Mouse (Mus musculus) testis, adult 2 months (tissue): ENCODE results near the gene Kcnj1. TPM values are rescaled to one million over a fixed set of nuclear protein-coding genes. Genes with fewer than 3 reads are reported as not detected.

Source experiments
- H3K27ac ChIP-seq: fragments of 200-500 bp; 2 replicates; pipeline ENCODE4 v1.5.1; 2012; ENCODE audit warnings: low read depth, low read length; ENCODE audit not compliant: control insufficient read depth, insufficient read depth
- H3K27me3 ChIP-seq: fragments of 200-500 bp; 2 replicates; pipeline ENCODE4 v1.6.1; 2012; ENCODE audit warnings: mild to moderate bottlenecking, low read length, moderate library complexity; ENCODE audit not compliant: control insufficient read depth, insufficient read depth
- H3K36me3 ChIP-seq: fragments of 200-500 bp; 2 replicates; pipeline ENCODE4 v1.6.1; 2012; ENCODE audit warnings: mild to moderate bottlenecking, low read length; ENCODE audit not compliant: control insufficient read depth, insufficient read depth
- H3K4me1 ChIP-seq: fragments of 200-500 bp; 2 replicates; pipeline ENCODE4 v1.6.1; 2012; ENCODE audit warnings: low read length; ENCODE audit not compliant: control insufficient read depth, insufficient read depth
- H3K4me3 ChIP-seq: fragments of 200-500 bp; 2 replicates; pipeline ENCODE4 v1.5.1; 2012; ENCODE audit warnings: low read depth, mild to moderate bottlenecking, low read length, moderate library complexity, mixed read lengths; ENCODE audit not compliant: control insufficient read depth
- CTCF ChIP-seq: fragments of 200-500 bp; IDR thresholded peaks from 2 replicates; pipeline ENCODE4 v1.5.1; 2012; ENCODE audit warnings: low read depth, mild to moderate bottlenecking, inconsistent platforms, low read length, moderate library complexity; ENCODE audit not compliant: control insufficient read depth, insufficient read depth, insufficient replicate concordance
- POLR2A ChIP-seq: fragments of 200-500 bp; IDR thresholded peaks from 2 replicates; pipeline ENCODE4 v1.6.1; 2012; ENCODE audit warnings: low read depth, mild to moderate bottlenecking, inconsistent platforms, low read length, moderate library complexity; ENCODE audit not compliant: control insufficient read depth
- polyA plus RNA-seq: library from polyadenylated mRNA; depleted of rRNA; stranded (reverse); fragments of >200 nt; gene quantifications from 2 replicates; pipeline ENCODE4 v1.2.3, GENCODE M21; 2012

Kcnj1 gene
- polyA plus RNA-seq, 1 experiment = 0.25 TPM

GRCm38 (mm10) chr9:32394761-32395161, 22.5 kb downstream of the Kcnj1 start:
- no peaks in the 10 kb centered on the region for H3K36me3 ChIP-seq
- no peaks in the 10 kb centered on the region for H3K27me3 ChIP-seq
- no peak for TF ChIP-seq POLR2A
- no peak for TF ChIP-seq CTCF
- peaks cover 2% of the 10 kb centered on the region; the same call in 1 of the 2 replicates for H3K4me1 ChIP-seq
- no peak overlapping the region for H3K27ac ChIP-seq
- no peak overlapping the region for H3K4me3 ChIP-seq

DNA sequence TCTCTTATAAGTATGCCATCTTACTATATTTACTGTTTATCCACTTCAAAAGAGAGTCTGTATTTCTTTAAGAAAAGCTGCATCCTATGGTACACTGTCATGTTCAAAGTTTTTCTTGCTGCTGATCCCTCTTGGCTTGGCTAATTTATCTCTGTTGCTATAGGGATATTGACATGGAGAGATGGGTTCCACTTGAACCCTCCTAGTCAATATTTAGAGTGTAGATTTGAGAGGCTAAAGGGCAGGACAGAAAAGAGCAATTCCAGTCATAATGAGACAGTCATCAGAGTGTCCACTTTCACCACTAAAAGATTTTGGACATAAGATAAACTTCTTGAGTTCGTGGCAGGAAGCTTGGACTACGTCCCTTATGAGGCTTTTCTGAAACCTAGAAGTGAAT, 27.9 kb downstream of the Kcnj1 start:
- no peak overlapping the region for H3K4me3 ChIP-seq
- H3K36me3 ChIP-seq = no peaks in the 10 kb centered on the region
- H3K27me3 ChIP-seq = no peaks in the 10 kb centered on the region
- no peak overlapping the region for H3K27ac ChIP-seq
- H3K4me1 ChIP-seq = peaks cover under 1% of the 10 kb centered on the region; the same call in 1 of the 2 replicates
- TF ChIP-seq CTCF (no peak), POLR2A (no peak)

DNA sequence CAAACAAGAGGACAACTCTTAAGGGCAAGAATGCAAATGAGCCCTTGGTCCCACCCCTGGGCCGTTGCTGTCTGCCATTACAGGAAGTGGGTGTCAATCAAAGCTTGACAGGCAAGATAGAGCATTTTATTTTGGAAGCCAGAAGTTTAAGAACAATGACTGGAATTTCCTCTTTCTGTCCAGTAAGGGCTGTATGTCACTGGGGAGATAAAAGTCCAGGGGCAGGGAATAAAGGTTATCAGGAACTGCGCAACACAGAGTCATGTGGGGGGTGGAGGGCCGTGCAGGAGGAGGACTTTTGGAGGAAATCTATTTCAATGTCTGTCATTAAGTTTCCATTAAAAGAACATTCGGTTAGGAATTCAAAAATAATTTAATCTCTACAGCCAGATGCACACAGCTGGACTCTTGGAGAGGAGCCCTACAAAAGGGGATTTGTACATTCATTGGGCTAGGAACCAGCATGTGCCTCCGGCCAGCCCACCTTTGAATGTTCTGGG, 28.4 kb downstream of the Kcnj1 start:
- Histone ChIP-seq H3K27me3 (no peaks in the 10 kb centered on the region), H3K4me3 (no peak overlapping the region), H3K36me3 (no peaks in the 10 kb centered on the region), H3K4me1 (no peaks in the 10 kb centered on the region), H3K27ac (no peak overlapping the region)
- no peak for TF ChIP-seq CTCF
- TF ChIP-seq POLR2A = no peak

DNA sequence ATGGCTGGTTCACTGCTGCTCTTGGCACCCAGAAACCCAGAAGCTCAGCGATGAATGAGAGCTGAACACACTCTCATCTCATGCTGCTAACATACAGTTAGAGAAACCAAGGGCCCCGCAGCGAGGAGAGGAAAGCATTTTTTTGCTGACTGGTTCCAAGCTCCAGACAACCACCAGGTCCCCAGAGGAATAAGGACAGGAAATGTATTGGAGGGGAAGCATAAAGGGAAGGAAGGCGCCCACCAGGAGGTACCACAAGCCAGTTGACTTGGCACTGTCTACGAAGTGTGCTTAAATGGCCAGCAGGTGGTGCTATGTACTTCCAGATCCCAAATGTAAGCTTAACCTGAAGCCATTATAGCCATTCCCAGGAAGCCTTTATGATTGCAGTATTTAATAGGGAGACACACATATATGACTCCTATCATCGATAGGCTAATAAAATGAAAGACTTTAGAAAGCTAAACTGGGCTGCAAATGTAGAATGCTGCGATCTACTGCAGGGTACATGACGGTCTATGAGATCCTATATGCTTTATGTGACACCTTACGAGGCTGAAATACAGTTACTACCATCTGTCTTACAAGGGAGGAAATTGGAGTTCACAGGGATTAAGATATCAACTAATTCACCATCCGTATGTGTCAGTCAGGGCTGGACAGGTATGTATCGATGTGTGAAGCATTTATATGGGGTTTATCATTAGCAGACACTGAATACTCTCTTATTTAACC, 33.1 kb downstream of the Kcnj1 start:
- Histone ChIP-seq H3K27ac (no peak overlapping the region), H3K27me3 (no peaks in the 10 kb centered on the region; the same call in 1 of the 2 replicates), H3K4me3 (no peak overlapping the region), H3K4me1 (peaks cover 6% of the 10 kb centered on the region), H3K36me3 (no peaks in the 10 kb centered on the region)
- peak; percentile 43; the same call in 1 of the 2 replicates for TF ChIP-seq CTCF
- no peak for TF ChIP-seq POLR2A

DNA sequence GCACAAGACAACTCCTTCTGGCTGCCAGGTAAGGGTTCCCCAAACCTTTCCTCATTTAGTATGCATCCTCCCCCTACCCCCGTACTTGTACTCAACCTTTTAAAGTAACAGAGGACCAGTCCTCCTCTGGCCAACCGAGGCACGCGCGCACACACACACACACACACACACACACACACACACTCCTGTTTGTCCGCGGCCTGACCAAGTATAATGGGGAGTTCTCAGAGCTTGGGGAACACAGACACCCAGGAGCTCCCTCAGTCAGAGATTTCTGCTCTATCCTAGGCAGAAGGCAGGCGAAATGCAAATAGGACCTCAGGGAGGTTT, 36.4 kb downstream of the Kcnj1 start:
- no peak overlapping the region for H3K27ac ChIP-seq
- TF ChIP-seq CTCF (no peak), POLR2A (no peak)
- peaks cover 6% of the 10 kb centered on the region for H3K4me1 ChIP-seq
- no peaks in the 10 kb centered on the region; the same call in 1 of the 2 replicates for H3K27me3 ChIP-seq
- no peaks in the 10 kb centered on the region for H3K36me3 ChIP-seq
- H3K4me3 ChIP-seq = no peak overlapping the region; the same call in 1 of the 2 replicates

DNA sequence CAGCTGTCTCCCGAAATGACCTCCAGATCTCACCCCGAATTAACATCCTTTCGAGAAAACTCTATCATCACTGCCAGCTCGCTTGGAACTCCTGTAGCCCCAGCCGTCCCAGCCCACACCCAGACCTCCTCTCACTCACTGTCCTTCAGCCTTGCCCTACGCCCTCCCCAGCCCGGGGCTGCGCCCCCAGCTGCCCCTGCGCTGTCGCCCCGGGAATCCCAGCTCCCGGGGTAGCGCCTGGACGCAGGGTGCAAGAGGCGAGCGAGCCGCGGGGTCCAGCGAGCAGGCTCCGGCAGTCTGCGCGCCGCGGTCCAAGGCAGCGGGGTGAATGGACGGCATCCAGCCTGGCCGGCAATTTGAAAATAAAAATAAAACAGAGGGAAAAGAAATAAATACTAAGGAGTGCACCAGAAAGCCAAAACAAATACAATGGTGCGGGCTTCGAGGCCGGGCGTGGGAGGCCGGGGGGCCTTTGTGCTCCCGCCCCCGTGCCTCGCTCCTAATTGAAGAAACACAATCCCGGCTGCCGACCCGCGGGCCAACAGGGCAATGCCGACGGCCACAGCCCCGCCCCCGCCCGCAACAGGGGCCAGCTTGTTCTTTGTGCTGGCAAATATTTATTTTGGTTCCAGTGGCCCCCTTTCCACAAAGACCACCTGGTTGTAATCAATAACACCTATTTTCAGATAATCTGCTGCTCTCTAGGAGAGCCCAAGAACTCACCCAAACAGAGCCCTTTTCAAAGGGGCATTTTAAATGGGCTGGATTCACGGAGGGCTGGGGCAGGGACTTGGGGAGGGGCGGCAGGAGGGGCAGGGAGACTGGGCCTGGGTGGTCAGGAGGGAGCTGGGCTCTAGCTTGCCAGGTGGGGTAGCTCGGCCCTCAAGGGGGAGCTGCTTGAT, 37.0 kb downstream of the Kcnj1 start:
- H3K36me3 ChIP-seq = no peaks in the 10 kb centered on the region
- no peak overlapping the region for H3K27ac ChIP-seq
- peak overlapping the region; percentile 30 for H3K4me3 ChIP-seq
- H3K4me1 ChIP-seq = peaks cover 6% of the 10 kb centered on the region
- no peaks in the 10 kb centered on the region; the same call in 1 of the 2 replicates for H3K27me3 ChIP-seq
- TF ChIP-seq CTCF (no peak), POLR2A (no peak)

DNA sequence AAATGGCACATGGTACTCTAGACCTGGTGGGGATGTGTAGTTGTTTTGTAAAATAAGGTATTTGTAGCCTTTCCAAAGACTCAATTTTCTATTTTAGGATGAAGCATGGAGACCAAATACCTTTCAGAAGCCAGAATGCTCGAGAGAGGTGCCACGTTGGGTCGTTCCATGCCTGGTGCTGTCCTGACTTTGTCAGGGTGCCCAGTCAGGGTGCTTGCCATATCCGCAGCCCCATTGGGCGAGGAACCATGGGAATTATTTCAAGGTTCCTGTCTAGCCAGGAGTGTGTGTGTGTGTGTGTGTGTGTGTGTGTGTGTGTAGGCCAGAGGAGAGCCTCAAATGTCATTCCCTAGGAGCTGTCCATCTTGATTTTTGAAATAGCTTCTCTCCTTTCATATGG, 38.4 kb downstream of the Kcnj1 start:
- H3K27me3 ChIP-seq = no peaks in the 10 kb centered on the region; the same call in 1 of the 2 replicates
- H3K27ac ChIP-seq = no peak overlapping the region
- H3K4me3 ChIP-seq = no peak overlapping the region
- TF ChIP-seq CTCF (no peak), POLR2A (no peak)
- H3K36me3 ChIP-seq = no peaks in the 10 kb centered on the region
- H3K4me1 ChIP-seq = peaks cover 6% of the 10 kb centered on the region

DNA sequence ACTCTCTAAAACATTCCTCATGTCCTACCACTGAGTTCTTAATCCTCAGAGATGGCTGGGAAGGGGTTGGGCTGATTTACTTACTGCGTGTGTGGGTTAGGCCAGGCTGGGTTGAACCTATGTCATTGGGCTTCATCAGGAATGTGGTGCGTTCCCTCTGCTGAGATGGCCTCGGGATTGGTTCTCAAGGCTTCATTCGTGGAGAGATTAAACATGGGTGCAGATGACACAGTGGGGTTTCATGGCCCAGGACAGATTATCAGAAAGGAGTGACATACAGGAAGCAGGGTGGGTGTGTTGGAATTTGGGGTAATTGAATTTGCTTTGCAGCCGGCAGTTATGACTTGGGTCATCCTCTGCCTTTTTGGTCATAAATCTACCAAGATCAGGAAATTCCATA, 39.2 kb downstream of the Kcnj1 start:
- no peaks in the 10 kb centered on the region; the same call in 1 of the 2 replicates for H3K27me3 ChIP-seq
- no peak for TF ChIP-seq POLR2A
- TF ChIP-seq CTCF = no peak
- H3K36me3 ChIP-seq = no peaks in the 10 kb centered on the region
- H3K27ac ChIP-seq = no peak overlapping the region
- H3K4me1 ChIP-seq = peaks cover 6% of the 10 kb centered on the region
- no peak overlapping the region for H3K4me3 ChIP-seq
